Mouse (Mus musculus) adrenal gland (tissue): ENCODE measurements around the gene Tmem53.

Source experiments
- intact Hi-C: fragments of 180-260 bp; cut with DNase I; formaldehyde crosslinking; loops from one replicate; pipeline ENCODE4 v1.15.1; 2025
- long read RNA-seq, 2 experiments: library from polyadenylated mRNA; unstranded; transcript quantifications; one replicate each; pipeline ENCODE4 v2.0.0; 2020; ENCODE audit warnings: borderline replicate concordance in 1 of 2; ENCODE audit not compliant: insufficient replicate concordance in 1 of 2

Gene Tmem53
- long read RNA-seq, experiment 1, transcript Tmem53-203 (3 exons, 923 nt) = minor isoform, 7 of 114 reads
- long read RNA-seq, experiment 1, transcript Tmem53-201 (3 exons, 991 nt) = major isoform, 90 of 114 reads
- long read RNA-seq, experiment 1, partial matches to known transcripts = 5 of 114 reads
- long read RNA-seq, experiment 1, other reads (novel, unspliced or antisense) = 11 of 114 reads
- long read RNA-seq, experiment 2, transcript Tmem53-201 (3 exons, 991 nt) = major isoform, 85 of 99 reads
- long read RNA-seq, experiment 2, transcript Tmem53-203 (3 exons, 923 nt) = minor isoform, 6 of 99 reads
- long read RNA-seq, experiment 2, partial matches to known transcripts = 0 of 99 reads
- long read RNA-seq, experiment 2, other reads (novel, unspliced or antisense) = 8 of 99 reads

DNA sequence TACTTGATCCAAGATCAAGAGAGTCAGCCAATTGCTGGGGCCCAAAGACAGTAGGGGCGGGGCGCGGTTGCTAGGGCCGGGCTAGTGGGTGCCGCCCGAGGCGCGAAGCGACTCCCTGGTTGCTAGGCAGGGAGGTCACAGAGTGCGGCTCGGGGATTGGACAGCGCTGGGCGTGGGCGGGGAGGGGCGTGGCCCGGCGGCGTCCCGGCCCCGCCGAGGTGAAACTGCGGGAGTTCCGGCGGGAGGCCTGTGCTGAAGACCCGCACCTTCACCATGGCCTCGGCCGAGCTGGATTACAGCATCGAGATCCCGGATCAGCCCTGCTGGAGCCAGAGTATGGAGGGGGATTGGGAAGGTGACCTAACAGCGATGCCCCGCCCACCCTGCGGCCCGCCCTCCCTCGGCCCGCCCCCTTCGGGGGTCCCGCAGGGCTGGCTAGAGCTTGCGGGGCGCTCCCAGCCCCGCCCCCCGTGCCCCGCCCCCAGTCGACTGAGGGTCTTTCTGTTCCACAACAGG, at the start of gene Tmem53, which contains the start of gene Armh1:
Gene Tmem53, plus strand, starts transcription at position 151 of the 516 bp plus-strand sequence.
Gene Armh1, minus strand, starts transcription at position 325 of the 516 bp plus-strand sequence.
- intact Hi-C loops = no loop called here

DNA sequence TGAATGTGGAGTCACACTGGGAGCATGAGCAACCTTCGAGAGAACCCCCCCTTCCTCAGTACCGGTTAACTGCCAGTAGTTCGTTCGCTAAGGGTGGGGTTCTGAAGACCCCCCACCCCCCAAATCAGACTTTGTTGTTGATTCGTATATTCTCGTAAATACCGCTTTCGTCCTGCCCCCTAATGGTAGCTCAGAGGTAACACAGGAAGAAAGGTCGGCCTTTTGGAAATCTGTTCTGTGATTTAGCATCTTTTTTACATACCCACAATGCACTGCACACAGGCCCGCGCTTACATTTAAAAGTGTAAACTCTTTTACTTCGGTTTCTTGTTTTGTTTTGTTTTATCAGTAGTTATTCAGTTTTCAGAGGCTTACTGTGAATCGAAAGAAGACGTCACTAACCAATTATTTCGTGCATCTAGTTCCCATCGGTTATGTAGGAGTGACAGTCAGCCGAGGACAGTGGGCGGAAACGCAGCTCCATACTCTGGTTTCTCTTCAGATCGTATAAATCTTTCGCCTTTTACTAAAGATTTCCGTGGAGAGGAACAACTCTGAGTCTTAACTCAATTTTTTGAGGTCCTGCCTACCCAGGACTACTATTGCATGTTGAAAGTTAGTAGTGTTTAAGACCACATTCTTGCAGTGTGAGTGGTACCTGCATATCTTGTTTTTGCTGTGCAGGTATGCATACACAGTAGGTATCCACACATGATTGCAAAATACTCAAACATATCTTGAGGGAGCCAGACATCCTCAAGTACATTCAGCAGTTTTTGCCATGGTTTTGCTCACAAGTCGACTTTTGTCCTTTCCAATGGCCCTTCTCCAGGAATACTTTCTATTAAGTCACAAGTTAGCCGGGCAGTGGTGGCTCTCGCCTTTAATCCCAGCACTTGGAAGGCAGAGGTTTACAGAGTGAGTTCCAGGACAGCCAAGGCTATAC, 49.4 kb upstream of the Tmem53 start:
- intact Hi-C loops = no loop called here

DNA sequence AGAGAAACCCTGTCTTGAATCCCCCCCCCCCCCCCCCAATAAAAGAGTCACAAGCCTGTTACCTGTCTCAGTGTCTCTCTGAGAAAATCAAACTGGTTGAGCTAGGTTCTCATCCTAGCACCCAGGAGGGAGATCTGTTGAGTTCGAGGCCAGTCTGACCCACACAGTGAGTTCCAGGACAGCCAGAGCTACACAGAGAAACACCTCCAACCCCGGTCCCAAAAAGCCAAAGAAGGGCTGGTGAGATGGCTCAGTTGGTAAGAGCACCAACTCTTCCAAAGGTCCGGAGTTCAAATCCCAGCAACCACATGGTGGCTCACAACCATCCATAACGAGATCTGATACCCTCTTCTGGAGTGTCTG, 48.8 kb upstream of the Tmem53 start:
- intact Hi-C loops = no loop called here

DNA sequence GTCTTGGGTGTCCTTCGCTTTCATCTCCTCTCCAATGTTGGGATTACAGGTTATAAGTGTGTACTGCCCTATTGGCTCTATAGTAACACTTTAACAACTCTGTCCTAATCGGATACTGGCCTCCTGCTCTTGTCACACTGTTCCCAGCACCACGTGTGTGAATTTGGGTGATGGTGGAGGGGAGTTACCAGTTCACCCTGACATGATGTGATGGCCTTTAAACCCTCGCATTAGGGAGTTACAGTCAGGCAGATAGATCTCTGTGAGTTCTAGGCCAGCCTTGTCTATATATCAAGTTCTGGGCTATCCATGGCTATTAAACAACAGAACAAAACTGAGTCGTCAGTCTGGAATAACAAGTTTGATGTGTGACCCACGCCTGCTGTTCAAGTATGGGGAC, 42.2 kb upstream of the Tmem53 start:
- intact Hi-C loops = no loop called here

DNA sequence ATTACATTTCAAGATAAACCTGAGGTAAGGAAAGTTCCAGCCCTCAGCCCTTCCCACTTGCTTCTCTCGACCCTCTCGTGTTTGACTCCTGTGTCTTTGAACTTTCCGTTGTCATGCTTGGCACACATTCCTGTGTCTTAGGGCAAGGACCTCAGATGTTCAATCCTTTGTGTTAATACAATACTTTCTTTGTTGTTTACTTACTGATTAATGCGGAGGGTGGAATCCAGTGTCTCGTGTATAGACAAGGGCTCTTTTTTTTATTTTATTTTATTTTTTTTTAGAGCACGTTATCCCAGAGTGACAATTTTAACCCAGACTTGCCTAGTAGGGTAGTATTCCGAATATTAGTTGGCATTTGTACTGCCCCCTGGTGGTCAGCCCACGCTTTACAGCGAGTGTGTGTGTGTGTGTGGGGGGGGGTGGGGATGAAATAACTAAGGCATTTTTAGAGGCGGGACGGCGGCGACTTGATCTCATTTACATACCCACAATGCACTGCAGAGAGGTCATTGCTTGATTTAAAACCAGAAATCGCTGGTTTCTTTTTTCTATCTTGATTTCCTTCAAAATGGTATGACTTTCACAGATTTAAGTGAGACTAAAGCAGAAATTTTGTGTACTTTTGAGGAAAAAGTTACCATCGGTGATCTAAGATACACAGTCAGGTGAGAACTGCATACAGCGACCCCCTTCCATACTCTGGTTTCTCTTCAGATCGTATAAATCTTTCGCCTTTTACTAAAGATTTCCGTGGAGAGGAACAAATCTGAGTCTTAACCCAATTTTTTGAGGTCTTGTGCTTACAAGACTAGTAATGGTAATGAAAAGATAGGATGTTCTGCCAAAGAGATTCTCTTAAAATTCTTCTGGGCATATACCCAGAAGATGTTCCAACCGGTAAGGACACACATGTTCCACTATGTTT, 41.3 kb upstream of the Tmem53 start:
- intact Hi-C loops = no loop called here

DNA sequence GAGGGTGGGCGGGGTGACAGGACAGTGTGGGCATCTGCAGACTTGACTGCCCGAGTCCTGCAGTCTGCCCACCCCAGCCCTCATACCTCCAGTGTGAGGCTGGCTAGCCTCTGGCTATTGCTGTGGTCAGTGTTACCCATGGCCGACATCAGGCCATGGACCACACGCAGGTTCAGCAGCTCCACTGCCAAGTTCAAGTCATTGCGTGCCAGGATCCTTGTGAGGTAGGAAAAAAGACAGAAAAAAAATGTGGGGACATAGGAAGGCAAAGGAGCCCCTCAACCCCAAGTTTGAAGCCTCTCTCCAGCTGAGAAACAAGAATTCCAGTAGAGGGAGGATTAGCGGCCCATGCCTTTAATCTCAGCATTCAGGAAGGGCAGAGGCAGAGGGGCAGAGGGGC, 37.5 kb upstream of the Tmem53 start:
- intact Hi-C loops = no loop called here

DNA sequence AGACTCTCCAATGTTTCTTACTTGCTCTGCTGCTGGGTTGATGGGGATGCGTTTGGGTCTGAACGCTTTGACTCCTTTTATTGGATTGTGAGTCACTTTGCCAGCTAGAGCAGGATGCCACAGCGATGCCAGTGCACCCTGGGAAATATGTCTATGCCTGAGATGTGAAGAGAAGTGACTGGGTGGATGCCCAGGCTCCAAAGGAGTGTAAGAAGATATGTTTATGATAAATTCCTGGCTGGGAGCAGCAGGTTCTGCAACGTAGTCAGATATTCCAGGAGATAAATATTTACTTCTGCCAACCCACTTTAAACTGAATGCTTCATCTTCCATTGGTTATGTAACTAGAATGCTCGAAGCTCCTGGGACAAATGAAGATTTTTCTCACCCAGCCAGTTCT, 34.7 kb upstream of the Tmem53 start:
- intact Hi-C loops = no loop called here

DNA sequence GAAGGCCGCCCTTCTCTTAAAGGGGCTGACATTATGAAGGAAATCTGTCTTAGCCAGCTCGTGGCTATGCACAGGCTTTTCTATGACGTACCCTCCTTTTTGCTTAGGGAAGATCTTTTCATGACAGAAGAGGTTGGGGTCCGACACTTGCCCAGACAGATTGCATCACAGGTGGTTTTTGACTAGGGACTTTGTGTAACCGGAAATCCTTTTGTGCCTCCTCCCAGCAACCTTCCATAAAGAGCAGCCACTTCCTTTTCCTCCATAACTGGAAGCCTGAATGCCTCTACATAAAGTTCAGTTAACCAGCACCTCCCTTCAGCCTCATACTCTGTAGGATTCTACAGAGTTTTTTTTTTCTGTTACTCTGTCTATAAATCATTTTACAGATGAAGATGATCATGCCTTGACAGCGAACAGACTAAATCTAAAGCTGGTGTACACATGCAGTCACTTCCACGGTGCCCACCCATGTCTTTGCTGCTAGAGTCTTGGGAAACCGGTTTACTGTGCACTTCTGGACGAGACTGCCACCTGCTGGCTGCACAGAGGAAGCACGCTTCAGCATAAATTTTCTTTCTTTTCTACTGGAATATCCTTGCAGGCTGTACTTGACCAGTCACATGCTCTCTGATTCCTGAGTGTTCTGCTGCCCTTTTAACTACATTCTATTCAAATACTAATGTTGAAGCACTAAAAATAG, 33.1 kb upstream of the Tmem53 start:
- intact Hi-C loops = no loop called here

DNA sequence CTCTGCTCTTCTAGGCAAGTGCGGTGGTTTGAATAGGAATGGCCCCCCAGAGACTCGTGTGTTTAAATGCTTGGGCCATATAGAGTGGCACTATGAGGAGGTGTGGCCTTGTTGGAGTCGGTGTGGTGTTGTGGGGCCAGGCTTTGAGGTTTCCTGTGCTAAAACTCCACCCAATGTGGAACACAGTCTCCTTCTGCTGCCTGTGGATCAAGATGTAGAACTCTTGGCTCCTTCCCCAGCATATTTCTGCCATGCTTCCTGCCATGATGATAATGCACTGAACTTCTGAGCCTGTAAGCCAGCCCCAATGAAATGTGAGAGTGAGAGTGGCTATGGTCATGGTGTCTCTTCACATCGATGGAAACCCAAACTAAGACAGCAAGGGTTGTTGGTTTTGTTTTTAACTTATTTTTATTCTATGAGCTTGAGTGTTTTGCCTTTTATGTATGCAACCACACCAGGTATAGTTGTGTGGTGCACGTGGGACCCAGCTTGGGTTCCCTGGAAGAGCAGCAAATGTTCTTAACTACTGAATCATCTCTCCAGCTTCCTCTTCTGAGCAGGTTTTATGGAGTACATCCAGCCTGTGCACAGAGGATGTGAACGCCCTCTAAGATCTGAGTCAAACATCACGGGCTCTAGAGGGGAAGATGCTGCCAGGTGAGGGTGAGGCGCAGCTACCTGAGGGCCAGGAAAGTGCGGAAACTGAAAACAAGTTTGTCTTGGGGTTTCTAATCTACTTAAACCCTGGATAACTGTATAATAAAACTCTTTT, 30.8 kb upstream of the Tmem53 start:
- intact Hi-C loops = no loop called here

DNA sequence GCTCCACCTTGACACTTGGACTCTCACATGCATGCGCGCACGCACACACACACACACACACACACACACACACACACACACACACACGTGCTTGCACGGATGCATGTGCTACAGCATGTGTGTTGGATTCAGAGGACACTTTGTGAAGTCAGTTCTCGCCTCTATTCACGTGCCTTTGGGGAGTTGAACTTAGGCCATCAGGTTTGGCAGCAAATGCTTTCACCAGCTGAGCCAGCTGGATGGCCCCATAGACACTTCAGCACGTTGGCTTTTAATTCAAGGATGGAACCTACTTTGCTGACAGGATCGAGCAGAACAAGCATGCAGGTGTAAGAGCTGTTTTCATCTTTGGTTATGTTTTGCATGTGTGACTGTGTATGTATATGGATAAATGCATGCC, 29.9 kb upstream of the Tmem53 start:
- intact Hi-C loops = no loop called here

DNA sequence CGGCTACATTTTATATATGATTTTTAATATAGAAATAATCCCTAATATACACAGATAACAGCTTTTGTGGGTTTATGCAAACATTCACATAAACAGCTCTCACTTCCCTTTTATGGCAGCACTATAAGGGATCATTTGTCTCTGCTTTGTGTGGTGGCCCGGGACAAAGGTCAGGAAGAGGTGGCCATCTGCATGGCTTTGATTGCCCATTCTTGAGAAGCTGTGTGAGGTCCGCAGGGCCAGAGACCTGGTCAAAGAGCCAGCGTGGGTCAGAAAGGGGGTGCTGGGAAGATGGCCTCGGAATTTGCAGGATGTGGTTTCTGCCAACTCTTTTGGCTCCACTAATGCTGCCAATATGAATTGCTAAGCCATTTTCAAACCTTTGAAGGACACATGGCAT, 28.8 kb upstream of the Tmem53 start:
- intact Hi-C loops = no loop called here

DNA sequence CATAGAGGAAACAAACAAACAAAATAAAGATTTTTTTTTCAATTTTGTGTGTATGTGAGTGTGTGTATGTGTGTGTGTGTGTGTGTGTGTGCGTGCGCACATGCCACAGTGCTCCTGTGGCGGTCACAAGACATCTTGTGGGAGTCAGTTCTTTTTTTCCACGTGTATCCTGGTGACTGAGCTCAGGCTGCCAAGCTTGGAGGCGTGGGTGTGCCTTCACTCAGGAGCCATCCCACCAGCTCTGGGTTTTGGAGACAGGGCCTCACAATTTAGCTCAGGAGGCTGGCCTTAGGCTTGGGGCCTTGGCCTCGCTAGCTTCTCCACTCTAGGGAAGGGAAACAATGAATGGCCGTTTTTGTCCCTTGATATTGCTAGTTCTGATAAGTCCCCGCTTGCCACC, 27.6 kb upstream of the Tmem53 start:
- intact Hi-C loops = no loop called here

DNA sequence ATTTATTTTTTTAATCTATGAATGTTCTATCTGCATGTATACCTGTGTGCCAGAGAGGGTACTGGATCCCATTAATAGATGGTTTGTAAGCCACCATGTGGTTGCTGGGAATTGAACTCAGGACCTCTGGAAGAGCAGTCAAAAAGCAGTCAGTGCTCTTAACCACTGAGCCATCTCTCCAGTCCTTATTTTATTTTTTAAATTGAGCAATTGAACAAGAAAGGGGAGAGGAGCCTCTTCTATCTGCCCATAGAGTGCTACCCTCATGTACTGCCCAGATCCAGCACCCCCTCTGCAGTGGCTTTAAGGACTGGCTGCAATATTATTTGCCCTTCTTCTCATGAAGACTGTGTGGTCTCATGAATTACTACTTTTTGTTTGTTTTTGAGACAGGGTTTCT, 26.5 kb upstream of the Tmem53 start:
- intact Hi-C loops = no loop called here

DNA sequence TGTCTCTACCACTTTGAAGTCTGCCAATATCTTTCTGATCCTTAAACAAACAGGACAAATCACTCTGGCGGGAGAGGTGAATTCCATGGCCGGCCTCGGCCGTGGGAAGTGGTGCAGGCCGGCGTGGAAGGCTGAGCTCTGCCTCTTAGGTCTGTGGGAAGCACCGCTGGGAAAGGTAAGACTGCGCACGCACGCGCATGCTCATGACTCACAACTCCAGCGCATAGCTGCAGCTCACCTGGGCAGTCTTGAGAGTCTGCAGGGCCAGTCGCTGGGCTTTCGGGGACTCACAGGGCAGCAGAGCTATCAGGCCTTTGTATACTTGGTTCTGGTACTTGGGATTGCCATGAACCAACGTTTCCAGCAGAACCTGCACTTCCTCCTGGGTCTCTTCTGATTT, 22.2 kb upstream of the Tmem53 start:
- intact Hi-C loops = no loop called here

DNA sequence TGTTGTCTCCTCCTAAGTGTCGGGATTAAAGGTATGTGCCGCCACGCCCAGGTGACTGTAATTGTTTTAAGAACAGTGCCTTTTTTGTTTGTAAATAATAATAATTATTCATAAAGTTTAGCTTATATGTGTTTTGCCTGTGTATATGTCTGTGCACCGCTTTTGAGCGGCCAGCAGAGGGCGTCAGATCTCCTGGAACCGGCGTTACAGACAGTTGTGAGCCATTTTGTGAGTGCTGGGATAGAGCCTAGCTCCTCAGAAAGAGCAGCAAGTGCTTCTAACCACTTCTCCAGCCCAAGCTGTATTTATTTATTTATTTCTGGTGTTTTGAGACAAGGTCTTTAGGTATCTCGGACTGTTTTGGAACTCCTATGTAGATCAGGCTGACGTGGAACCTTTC, 21.4 kb upstream of the Tmem53 start:
- intact Hi-C loops = loop anchor here (5.0 kb wide), 1 partner anchor 37 kb away; no protein-coding TSS in a partner anchor

DNA sequence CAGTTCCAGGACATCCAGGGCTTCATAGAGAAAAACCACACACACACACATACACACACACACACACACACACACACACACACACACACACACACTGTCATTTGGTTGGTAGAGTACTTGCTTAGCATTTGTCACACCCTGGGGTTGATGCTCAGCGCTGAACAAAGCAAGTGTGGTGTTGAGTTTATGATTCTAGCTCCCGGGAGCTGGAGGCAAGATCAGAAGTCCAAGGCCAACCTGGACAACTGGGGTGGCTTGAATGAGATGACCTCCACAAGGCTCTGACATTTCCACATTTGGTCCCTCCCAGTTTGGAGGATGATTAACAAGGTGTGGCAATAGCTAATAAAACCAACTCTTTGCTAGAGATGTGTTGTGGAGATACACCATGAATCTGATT, 20.5 kb upstream of the Tmem53 start:
- intact Hi-C loops = loop anchor here (5.0 kb wide), 1 partner anchor 36 kb away; no protein-coding TSS in a partner anchor

DNA sequence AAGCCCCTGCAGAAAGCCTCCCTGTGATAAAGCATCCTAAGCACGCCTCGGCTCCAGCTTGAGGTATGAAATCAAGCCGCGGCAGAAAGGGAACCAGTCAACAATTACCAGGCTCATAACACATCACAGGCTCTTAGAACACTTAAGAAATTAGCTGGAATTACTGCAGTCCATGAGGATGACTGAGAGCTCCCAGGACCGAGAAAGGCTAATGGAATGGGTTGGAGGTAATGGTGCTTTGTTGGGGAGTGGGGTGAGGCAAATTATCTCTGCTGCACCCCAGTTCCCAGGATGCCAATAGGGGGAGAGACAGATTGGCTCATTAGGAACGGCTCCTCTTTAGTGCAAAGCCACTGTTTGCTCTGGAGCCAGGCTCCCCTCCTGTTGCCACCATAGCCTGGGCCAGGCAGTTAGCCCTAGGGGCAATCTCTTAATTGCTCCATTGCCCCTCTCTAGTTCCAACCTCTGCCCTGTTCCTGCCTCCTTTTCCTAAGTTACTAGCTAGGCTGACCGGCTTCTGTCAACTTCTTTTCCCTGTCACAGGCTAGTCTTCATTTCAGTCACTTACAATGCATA, 17.5 kb upstream of the Tmem53 start:
- intact Hi-C loops = loop anchor here (5.0 kb wide), 1 partner anchor 33 kb away; no protein-coding TSS in a partner anchor

DNA sequence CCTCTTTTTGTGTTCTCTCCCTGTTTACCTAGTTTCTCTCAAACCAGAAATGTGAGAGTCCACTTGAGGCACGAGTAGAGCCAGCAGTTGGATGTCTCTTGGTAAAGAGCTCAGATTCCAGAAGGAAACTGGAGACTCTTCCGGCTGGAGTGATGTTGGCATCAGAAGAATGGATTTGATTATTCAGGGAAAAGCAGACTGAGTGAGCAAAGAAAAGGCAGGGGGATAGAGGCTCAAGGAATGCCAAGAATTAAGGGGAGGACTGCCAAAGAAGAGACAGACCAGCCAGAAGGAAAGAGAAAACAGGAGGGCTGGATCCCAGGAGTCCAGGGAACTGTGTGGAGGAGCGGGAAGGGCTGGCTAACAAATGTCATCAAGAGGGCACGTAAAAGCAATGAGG, 15.9 kb upstream of the Tmem53 start:
- intact Hi-C loops = no loop called here

DNA sequence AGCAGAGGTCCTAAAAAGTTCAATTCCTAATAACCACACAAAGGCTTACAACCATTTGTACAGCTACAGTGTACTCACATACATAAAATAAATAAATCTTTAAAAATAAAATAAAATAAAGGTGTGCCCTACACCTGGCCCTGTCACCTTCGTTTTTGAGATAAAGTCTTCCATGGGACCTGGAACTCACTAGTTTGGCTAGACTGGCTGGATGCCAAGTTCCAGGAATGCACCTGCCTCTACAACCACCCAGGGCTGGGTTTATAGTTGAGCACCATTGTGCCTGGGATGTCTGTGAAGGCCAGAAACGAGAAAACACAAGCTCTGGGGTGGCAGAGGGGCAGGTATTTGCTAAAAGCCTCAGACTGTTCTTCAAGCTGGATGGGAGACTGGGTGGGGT, 12.6 kb upstream of the Tmem53 start:
- intact Hi-C loops = no loop called here
